Mouse (Mus musculus): Measurements from ENCODE around the gene Hmg20b. TPM values are rescaled to one million over a fixed set of nuclear protein-coding genes. Genes with fewer than 3 reads are reported as not detected.

The Hmg20b gene
- polyA plus RNA-seq, 1 experiment from 2014 or later: 130 TPM

DNA sequence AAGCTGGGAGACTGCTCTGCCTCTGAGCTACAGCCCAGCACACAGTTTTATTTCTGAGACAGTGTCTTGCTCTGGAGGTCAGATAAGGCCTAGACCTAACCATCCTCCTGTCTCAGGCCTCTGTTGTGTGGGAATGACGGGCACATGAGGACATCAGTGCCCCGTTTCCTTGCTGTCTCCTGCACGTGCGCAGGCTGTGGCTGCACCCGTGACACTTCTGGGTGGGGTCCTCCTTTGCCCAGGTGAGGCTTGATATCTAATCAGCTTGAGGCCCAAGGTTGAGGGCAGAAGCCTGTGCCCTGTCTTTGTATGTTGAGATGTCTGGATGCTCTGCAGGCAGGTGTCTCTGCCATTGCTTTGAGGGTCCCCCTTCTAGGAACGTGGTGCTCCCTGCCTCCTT, 42.0 kb upstream of the Hmg20b start:
- Histone ChIP-seq H3K4me3 (ENCODE audit: low read depth, low read length) (no peak overlapping the region), H3K27ac (replicated peaks; ENCODE audit: low read depth, low read length) (no peak overlapping the region; the same call in 1 of the 2 replicates), H3K9me3 (ENCODE audit: control insufficient read depth, low read length) (no peaks in the 10 kb centered on the region), H3K4me1 (ENCODE audit: control insufficient read depth, insufficient read depth, low read length) (peaks cover 8% of the 10 kb centered on the region; the same call in 1 of the 2 replicates), H3K36me3 (ENCODE audit: control insufficient read depth, insufficient read depth, low read length) (peaks cover 8% of the 10 kb centered on the region; the same call in 1 of the 2 replicates), H3K9ac (ENCODE audit: low read length) (no peak overlapping the region), H3K4me2 (ENCODE audit: low read depth, severe bottlenecking) (no peak overlapping the region), H3K27me3 (ENCODE audit: control insufficient read depth, insufficient read depth, low read length) (no peaks in the 10 kb centered on the region)
- 86% methylated on average over 6 of the region's 6 CpGs for WGBS
- ATAC-seq (ENCODE audit: insufficient number of reproducible peaks, low FRiP score, low TSS enrichment, low read depth) (no peak), DNase-seq (ENCODE audit: low spot score) (no peak)

DNA sequence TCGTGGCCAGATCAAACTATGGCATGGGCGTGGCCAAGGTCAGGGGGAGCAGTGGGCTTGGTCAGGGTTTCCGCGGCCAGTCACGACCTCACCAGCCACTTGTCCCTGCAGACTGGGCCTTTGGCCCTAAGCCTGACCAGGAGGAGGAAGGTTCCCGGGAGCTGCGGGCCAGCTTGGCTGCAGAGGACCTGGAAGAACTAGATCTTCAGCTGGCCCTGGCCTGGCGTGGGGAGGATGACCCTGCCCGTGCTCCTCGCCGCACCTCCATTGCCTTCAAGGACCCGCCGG, 40.3 kb upstream of the Hmg20b start:
- H3K36me3 ChIP-seq (ENCODE audit: control insufficient read depth, insufficient read depth, low read length): peaks cover 19% of the 10 kb centered on the region; the same call in 1 of the 2 replicates
- DNase-seq (ENCODE audit: low spot score): no peak
- no peak for ATAC-seq (ENCODE audit: insufficient number of reproducible peaks, low FRiP score, low TSS enrichment, low read depth)
- no peaks in the 10 kb centered on the region for H3K9me3 ChIP-seq (ENCODE audit: control insufficient read depth, low read length)
- H3K4me3 ChIP-seq (ENCODE audit: low read depth, low read length): no peak overlapping the region
- 89% methylated on average over 13 of the region's 13 CpGs for WGBS
- no peaks in the 10 kb centered on the region for H3K27me3 ChIP-seq (ENCODE audit: control insufficient read depth, insufficient read depth, low read length)
- H3K4me1 ChIP-seq (ENCODE audit: control insufficient read depth, insufficient read depth, low read length): peaks cover 8% of the 10 kb centered on the region; the same call in 1 of the 2 replicates
- H3K27ac ChIP-seq (replicated peaks; ENCODE audit: low read depth, low read length): no peak overlapping the region
- H3K9ac ChIP-seq (ENCODE audit: low read length): no peak overlapping the region
- H3K4me2 ChIP-seq (ENCODE audit: low read depth, severe bottlenecking): no peak overlapping the region

DNA sequence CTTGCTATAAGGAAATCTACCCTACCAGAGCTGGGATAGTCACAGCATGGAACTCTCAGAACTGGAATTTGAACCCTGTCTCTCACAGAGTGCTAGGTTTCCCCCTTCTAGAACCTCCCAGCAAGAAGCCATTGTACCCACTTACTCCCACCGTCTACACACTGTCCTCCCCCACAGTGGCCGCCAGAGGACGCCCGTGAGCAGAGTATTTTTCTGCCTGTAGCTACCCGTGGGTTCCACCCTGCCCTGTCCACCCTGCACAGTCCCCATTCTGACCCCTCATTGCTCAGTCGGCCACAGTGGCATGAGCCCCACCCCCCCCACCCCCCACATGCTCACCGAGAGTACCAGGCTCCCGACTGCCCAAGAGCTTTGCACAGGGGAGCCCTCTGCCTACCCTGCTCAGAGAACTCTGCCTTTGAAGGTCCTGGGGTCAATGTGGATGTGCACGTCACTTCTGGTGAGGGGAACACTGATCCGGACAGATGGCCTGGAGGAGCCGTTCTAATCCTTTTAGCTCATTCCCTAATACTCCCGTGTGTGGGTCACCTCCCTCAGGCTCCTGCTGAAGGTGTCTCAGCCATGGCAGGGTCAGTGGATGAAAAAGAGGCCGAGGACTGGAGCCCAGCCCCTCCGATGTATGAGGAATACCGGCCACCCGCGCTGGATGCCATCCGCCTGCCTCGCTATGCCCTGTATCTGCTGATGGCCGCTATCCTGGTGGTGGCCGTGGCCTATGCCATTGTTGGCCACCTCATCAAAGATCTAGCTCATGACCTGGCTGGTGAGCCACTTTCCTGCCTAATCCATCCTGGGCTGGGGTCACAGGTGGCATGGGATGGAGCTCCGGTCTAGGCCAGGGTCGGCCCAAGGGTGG, 39.8 kb upstream of the Hmg20b start:
- WGBS: 63% methylated on average over 23 of the region's 23 CpGs
- peak; percentile 86 for DNase-seq (ENCODE audit: low spot score)
- H3K27me3 ChIP-seq (ENCODE audit: control insufficient read depth, insufficient read depth, low read length): no peaks in the 10 kb centered on the region
- peaks cover 13% of the 10 kb centered on the region for H3K4me1 ChIP-seq (ENCODE audit: control insufficient read depth, insufficient read depth, low read length)
- H3K9me3 ChIP-seq (ENCODE audit: control insufficient read depth, low read length): no peaks in the 10 kb centered on the region
- no peak overlapping the region for H3K27ac ChIP-seq (replicated peaks; ENCODE audit: low read depth, low read length)
- H3K4me2 ChIP-seq (ENCODE audit: low read depth, severe bottlenecking): no peak overlapping the region
- H3K36me3 ChIP-seq (ENCODE audit: control insufficient read depth, insufficient read depth, low read length): peaks cover 19% of the 10 kb centered on the region; the same call in 1 of the 2 replicates
- H3K9ac ChIP-seq (ENCODE audit: low read length): no peak overlapping the region
- ATAC-seq (ENCODE audit: insufficient number of reproducible peaks, low FRiP score, low TSS enrichment, low read depth): no peak
- H3K4me3 ChIP-seq (ENCODE audit: low read depth, low read length): no peak overlapping the region

DNA sequence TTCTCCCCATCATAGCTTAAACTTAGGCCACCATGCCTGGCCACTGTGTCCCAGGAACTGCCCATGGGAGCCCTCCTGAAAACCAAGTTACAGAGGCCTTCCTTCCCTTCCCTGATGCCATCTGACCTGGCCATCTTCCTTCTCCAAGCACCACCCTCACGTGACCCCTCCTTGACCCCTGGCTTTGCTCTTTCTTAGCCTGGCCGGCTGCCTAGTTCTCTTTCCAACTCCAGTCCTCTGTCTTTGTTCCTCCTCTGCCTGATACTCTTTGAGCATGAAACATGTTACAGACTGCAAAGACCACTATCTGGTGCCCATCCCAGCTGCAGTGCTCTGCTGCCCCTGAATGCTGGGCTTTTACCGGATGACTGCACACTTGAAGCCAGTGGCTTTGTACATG, 39.1 kb upstream of the Hmg20b start:
- H3K4me2 ChIP-seq (ENCODE audit: low read depth, severe bottlenecking): no peak overlapping the region
- H3K4me1 ChIP-seq (ENCODE audit: control insufficient read depth, insufficient read depth, low read length): peaks cover 13% of the 10 kb centered on the region
- peaks cover 19% of the 10 kb centered on the region; the same call in 1 of the 2 replicates for H3K36me3 ChIP-seq (ENCODE audit: control insufficient read depth, insufficient read depth, low read length)
- no peak overlapping the region for H3K27ac ChIP-seq (replicated peaks; ENCODE audit: low read depth, low read length)
- H3K9me3 ChIP-seq (ENCODE audit: control insufficient read depth, low read length): no peaks in the 10 kb centered on the region
- ATAC-seq (ENCODE audit: insufficient number of reproducible peaks, low FRiP score, low TSS enrichment, low read depth): no peak
- no peak overlapping the region for H3K4me3 ChIP-seq (ENCODE audit: low read depth, low read length)
- no peaks in the 10 kb centered on the region for H3K27me3 ChIP-seq (ENCODE audit: control insufficient read depth, insufficient read depth, low read length)
- 64% methylated on average over 3 of the region's 3 CpGs for whole genome bisulfite sequencing
- DNase-seq (ENCODE audit: low spot score): no peak
- H3K9ac ChIP-seq (ENCODE audit: low read length): no peak overlapping the region

DNA sequence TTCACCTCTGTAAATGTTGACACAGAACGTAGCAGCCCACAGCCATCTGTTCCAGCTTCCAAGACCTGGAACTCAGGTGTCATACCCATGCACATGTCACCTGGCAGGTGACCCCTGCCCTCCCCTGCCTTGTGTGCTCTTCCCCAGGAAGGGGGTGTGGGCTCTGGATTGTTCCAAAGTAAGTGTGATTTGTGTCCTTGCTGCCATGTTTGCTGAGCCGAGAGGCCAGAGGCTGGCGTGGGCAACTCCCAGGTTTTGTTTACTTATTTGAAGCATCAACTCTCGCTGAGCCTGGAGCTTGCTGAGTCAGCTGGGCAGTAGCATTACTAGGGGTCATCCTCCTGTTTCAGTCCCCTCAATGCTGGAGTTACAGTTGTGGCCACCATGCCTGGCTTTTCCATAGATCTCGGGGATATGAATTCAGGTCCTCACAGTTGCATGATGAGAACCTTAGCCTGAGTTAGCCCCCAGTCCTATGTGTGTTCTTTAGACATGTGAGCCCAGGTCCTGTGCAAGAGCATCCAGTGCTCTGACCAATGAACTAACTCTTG, 38.3 kb upstream of the Hmg20b start, which contains the start of gene Gm48552:
Gene Gm48552 (plus strand): TSS at position 501 of the 551 bp plus-strand sequence.
- no peak for DNase-seq (ENCODE audit: low spot score)
- H3K27me3 ChIP-seq (ENCODE audit: control insufficient read depth, insufficient read depth, low read length): no peaks in the 10 kb centered on the region
- peaks cover 13% of the 10 kb centered on the region for H3K4me1 ChIP-seq (ENCODE audit: control insufficient read depth, insufficient read depth, low read length)
- no peak within 1 kb of the TSS for H3K9ac ChIP-seq (ENCODE audit: low read length)
- WGBS: 87% methylated on average over 5 of the region's 5 CpGs
- ATAC-seq (ENCODE audit: insufficient number of reproducible peaks, low FRiP score, low TSS enrichment, low read depth): no peak
- no peaks in the 10 kb centered on the region for H3K9me3 ChIP-seq (ENCODE audit: control insufficient read depth, low read length)
- H3K4me2 ChIP-seq (ENCODE audit: low read depth, severe bottlenecking): no peak within 1 kb of the TSS
- H3K36me3 ChIP-seq (ENCODE audit: control insufficient read depth, insufficient read depth, low read length): peaks cover 19% of the 10 kb centered on the region; the same call in 1 of the 2 replicates
- H3K27ac ChIP-seq (replicated peaks; ENCODE audit: low read depth, low read length): no peak within 1 kb of the TSS
- no peak within 1 kb of the TSS for H3K4me3 ChIP-seq (ENCODE audit: low read depth, low read length)

DNA sequence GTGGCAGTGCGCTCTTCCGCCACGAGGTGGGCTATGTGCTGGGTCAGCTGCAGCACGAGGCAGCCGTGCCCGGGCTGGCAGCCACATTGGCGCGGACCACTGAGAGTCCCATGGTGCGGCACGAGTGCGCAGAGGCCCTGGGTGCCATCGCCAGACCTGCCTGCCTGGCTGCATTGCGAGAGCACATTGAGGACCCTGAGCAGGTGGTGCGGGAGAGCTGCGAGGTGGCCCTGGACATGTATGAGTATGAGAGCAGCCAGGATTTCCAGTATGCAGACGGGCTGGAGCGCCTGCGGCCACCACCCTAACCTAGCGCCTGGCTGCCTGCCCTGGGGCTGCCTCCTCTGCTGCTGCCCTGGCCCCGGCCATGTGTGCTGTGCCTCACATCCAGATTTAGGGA, 37.4 kb upstream of the Hmg20b start:
- peaks cover 19% of the 10 kb centered on the region; the same call in 1 of the 2 replicates for H3K36me3 ChIP-seq (ENCODE audit: control insufficient read depth, insufficient read depth, low read length)
- WGBS: 92% methylated on average over 20 of the region's 20 CpGs

DNA sequence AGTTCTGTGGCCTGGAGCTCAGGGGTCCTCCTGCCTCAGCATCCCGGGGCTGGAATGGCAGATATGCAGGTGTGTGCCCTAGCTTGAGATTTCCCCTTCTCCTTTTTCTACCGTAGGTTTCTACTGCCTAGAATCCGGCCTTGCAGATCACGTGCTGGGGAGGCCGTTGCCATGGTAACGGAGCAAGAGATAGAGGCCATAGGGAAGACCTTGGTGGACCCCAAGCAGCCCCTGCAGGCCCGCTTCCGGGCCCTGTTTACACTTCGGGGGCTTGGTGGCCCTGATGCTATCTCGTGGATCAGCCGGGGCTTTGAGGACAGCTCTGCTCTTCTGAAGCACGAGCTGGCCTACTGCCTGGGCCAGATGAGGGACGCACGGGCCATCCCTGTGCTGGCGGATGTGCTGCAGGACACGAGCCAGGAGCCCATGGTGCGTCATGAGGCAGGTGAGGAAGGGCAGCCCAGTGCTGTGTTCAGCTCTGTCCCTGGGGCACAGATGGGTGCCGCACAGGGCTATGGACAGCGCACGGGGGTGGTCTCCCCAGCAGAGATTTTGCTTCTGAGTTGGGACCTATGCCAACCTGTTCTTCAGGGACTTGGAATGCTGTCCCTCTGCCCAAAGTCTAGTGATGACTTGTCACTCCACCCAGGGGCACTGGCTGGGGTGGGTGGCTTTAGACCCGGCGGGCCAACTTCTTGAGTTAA, 35.5 kb upstream of the Hmg20b start:
- DNase-seq (ENCODE audit: low spot score) (no peak), ATAC-seq (ENCODE audit: insufficient number of reproducible peaks, low FRiP score, low TSS enrichment, low read depth) (no peak)
- H3K27ac ChIP-seq (replicated peaks; ENCODE audit: low read depth, low read length): no peak overlapping the region
- H3K4me2 ChIP-seq (ENCODE audit: low read depth, severe bottlenecking): peak overlapping the region; percentile 91; the same call in 1 of the 2 replicates
- H3K9ac ChIP-seq (ENCODE audit: low read length): no peak overlapping the region
- H3K36me3 ChIP-seq (ENCODE audit: control insufficient read depth, insufficient read depth, low read length): peaks cover 19% of the 10 kb centered on the region; the same call in 1 of the 2 replicates
- WGBS: 87% methylated on average over 22 of the region's 22 CpGs
- no peaks in the 10 kb centered on the region for H3K9me3 ChIP-seq (ENCODE audit: control insufficient read depth, low read length)
- H3K4me3 ChIP-seq (ENCODE audit: low read depth, low read length): no peak overlapping the region
- peaks cover 6% of the 10 kb centered on the region for H3K4me1 ChIP-seq (ENCODE audit: control insufficient read depth, insufficient read depth, low read length)
- H3K27me3 ChIP-seq (ENCODE audit: control insufficient read depth, insufficient read depth, low read length): no peaks in the 10 kb centered on the region

More for the DNA sequence above, 37.4 kb upstream of the Hmg20b start:
- no peak overlapping the region for H3K4me3 ChIP-seq (ENCODE audit: low read depth, low read length)
- no peaks in the 10 kb centered on the region for H3K27me3 ChIP-seq (ENCODE audit: control insufficient read depth, insufficient read depth, low read length)
- peaks cover 6% of the 10 kb centered on the region for H3K4me1 ChIP-seq (ENCODE audit: control insufficient read depth, insufficient read depth, low read length)
- no peak overlapping the region for H3K4me2 ChIP-seq (ENCODE audit: low read depth, severe bottlenecking)
- H3K9ac ChIP-seq (ENCODE audit: low read length): no peak overlapping the region
- no peaks in the 10 kb centered on the region for H3K9me3 ChIP-seq (ENCODE audit: control insufficient read depth, low read length)
- ATAC-seq (ENCODE audit: insufficient number of reproducible peaks, low FRiP score, low TSS enrichment, low read depth) (no peak), DNase-seq (ENCODE audit: low spot score) (no peak)
- no peak overlapping the region for H3K27ac ChIP-seq (replicated peaks; ENCODE audit: low read depth, low read length)

DNA sequence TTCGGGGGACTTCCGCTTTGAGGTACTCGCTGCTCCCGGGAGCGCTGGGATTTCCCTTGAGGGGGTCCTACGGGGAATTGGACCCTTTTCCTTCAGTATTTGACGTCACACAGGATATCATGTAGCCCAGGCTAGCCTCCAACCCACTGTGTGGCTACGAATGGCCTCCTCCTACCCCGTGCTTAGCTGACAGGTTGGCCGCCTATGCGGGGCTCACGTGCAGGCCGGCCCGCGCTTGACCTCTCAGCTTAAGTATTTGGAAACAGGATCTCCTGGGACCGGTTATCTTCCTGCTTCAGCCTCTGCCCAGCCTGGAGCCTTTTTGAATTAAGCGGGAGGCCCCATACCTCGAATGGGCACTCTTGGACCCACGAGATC, 34.3 kb upstream of the Hmg20b start:
- Histone ChIP-seq H3K27me3 (ENCODE audit: control insufficient read depth, insufficient read depth, low read length) (no peaks in the 10 kb centered on the region), H3K4me1 (ENCODE audit: control insufficient read depth, insufficient read depth, low read length) (peaks cover 6% of the 10 kb centered on the region), H3K9me3 (ENCODE audit: control insufficient read depth, low read length) (no peaks in the 10 kb centered on the region), H3K4me2 (ENCODE audit: low read depth, severe bottlenecking) (peak overlapping the region; percentile 91), H3K4me3 (ENCODE audit: low read depth, low read length) (peak overlapping the region; percentile 82), H3K27ac (replicated peaks; ENCODE audit: low read depth, low read length) (peak overlapping the region; percentile 71), H3K36me3 (ENCODE audit: control insufficient read depth, insufficient read depth, low read length) (peaks cover 17% of the 10 kb centered on the region; the same call in 1 of the 2 replicates), H3K9ac (ENCODE audit: low read length) (peak overlapping the region; percentile 76)
- DNase-seq (ENCODE audit: low spot score): no peak
- peak; percentile 15; the same call in 1 of the 2 replicates for ATAC-seq (ENCODE audit: insufficient number of reproducible peaks, low FRiP score, low TSS enrichment, low read depth)
- 2% methylated on average over 19 of the region's 19 CpGs for WGBS
